Mouse (Mus musculus): Measurements from ENCODE around the gene Psmb3. TPM values are rescaled to one million over a fixed set of nuclear protein-coding genes. Genes with fewer than 3 reads are reported as not detected.

The Psmb3 gene
- polyA plus RNA-seq, 1 experiment from 2014 or later, result 363 TPM

GRCm38 (mm10) chr11:97748496-97748895 is 45.3 kb downstream of the Psmb3 start:
- ATAC-seq (ENCODE audit: insufficient read depth, low FRiP score), result no peak
- 85% methylated on average over 5 of the region's 5 CpGs for WGBS
- peaks cover 32% of the 10 kb centered on the region for H3K36me3 ChIP-seq (ENCODE audit: control insufficient read depth, insufficient read depth, low read length)
- H3K27me3 ChIP-seq (ENCODE audit: control insufficient read depth, insufficient read depth, low read length), result no peaks in the 10 kb centered on the region
- no peak overlapping the region for H3K4me2 ChIP-seq (ENCODE audit: low read depth, low read length)
- H3K9ac ChIP-seq (ENCODE audit: low read length), result no peak overlapping the region
- H3K4me3 ChIP-seq (replicated peaks; ENCODE audit: low read length), result no peak overlapping the region
- H3K4me1 ChIP-seq (ENCODE audit: control insufficient read depth, insufficient read depth, low read length), result peaks cover 3% of the 10 kb centered on the region
- no peaks in the 10 kb centered on the region for H3K9me3 ChIP-seq (replicated peaks; ENCODE audit: control insufficient read depth, low read length)
- no peak overlapping the region for H3K27ac ChIP-seq (ENCODE audit: low read length)

- Histone ChIP-seq H3K36me3 (ENCODE audit: control insufficient read depth, insufficient read depth, low read length) (peaks cover 25% of the 10 kb centered on the region), H3K4me1 (ENCODE audit: control insufficient read depth, insufficient read depth, low read length) (no peaks in the 10 kb centered on the region)
Observed at GRCm38 (mm10) chr11:97753277-97753676, 50.1 kb downstream of the Psmb3 start.

GRCm38 (mm10) chr11:97758125-97758524 is 54.9 kb downstream of the Psmb3 start:
- H3K27me3 ChIP-seq (ENCODE audit: control insufficient read depth, insufficient read depth, low read length), result no peaks in the 10 kb centered on the region
- 93% methylated on average over 1 of the region's 1 CpGs for WGBS
- ATAC-seq (ENCODE audit: insufficient read depth, low FRiP score), result no peak
- no peak overlapping the region for H3K4me3 ChIP-seq (replicated peaks; ENCODE audit: low read length)
- H3K36me3 ChIP-seq (ENCODE audit: control insufficient read depth, insufficient read depth, low read length), result peaks cover 19% of the 10 kb centered on the region; the same call in 1 of the 2 replicates
- H3K27ac ChIP-seq (ENCODE audit: low read length), result no peak overlapping the region
- H3K9ac ChIP-seq (ENCODE audit: low read length), result no peak overlapping the region
- no peaks in the 10 kb centered on the region for H3K4me1 ChIP-seq (ENCODE audit: control insufficient read depth, insufficient read depth, low read length)
- H3K9me3 ChIP-seq (replicated peaks; ENCODE audit: control insufficient read depth, low read length), result no peaks in the 10 kb centered on the region
- H3K4me2 ChIP-seq (ENCODE audit: low read depth, low read length), result no peak overlapping the region

More at GRCm38 (mm10) chr11:97753277-97753676, 50.1 kb downstream of the Psmb3 start:
- no peaks in the 10 kb centered on the region for H3K9me3 ChIP-seq (replicated peaks; ENCODE audit: control insufficient read depth, low read length)
- WGBS, result 93% methylated on average over 8 of the region's 8 CpGs
- no peak overlapping the region for H3K27ac ChIP-seq (ENCODE audit: low read length)
- H3K9ac ChIP-seq (ENCODE audit: low read length), result no peak overlapping the region
- no peaks in the 10 kb centered on the region for H3K27me3 ChIP-seq (ENCODE audit: control insufficient read depth, insufficient read depth, low read length)
- H3K4me2 ChIP-seq (ENCODE audit: low read depth, low read length), result no peak overlapping the region
- ATAC-seq (ENCODE audit: insufficient read depth, low FRiP score), result no peak
- no peak overlapping the region for H3K4me3 ChIP-seq (replicated peaks; ENCODE audit: low read length)

- Histone ChIP-seq H3K4me3 (replicated peaks; ENCODE audit: low read length) (no peak overlapping the region), H3K27ac (ENCODE audit: low read length) (no peak overlapping the region), H3K9ac (ENCODE audit: low read length) (no peak overlapping the region), H3K27me3 (ENCODE audit: control insufficient read depth, insufficient read depth, low read length) (no peaks in the 10 kb centered on the region), H3K36me3 (ENCODE audit: control insufficient read depth, insufficient read depth, low read length) (peaks cover 19% of the 10 kb centered on the region; the same call in 1 of the 2 replicates), H3K9me3 (replicated peaks; ENCODE audit: control insufficient read depth, low read length) (no peaks in the 10 kb centered on the region), H3K4me2 (ENCODE audit: low read depth, low read length) (no peak overlapping the region), H3K4me1 (ENCODE audit: control insufficient read depth, insufficient read depth, low read length) (no peaks in the 10 kb centered on the region)
- no peak for ATAC-seq (ENCODE audit: insufficient read depth, low FRiP score)
- WGBS, result 75% methylated on average over 6 of the region's 6 CpGs
Observed at GRCm38 (mm10) chr11:97758942-97759341, 55.7 kb downstream of the Psmb3 start.

- peaks cover 8% of the 10 kb centered on the region; the same call in 1 of the 2 replicates for H3K4me1 ChIP-seq (ENCODE audit: control insufficient read depth, insufficient read depth, low read length)
- H3K4me2 ChIP-seq (ENCODE audit: low read depth, low read length), result no peak overlapping the region
- no peak for ATAC-seq (ENCODE audit: insufficient read depth, low FRiP score)
- H3K4me3 ChIP-seq (replicated peaks; ENCODE audit: low read length), result no peak overlapping the region
- H3K27ac ChIP-seq (ENCODE audit: low read length), result no peak overlapping the region
- H3K36me3 ChIP-seq (ENCODE audit: control insufficient read depth, insufficient read depth, low read length), result peaks cover 19% of the 10 kb centered on the region; the same call in 1 of the 2 replicates
- H3K9me3 ChIP-seq (replicated peaks; ENCODE audit: control insufficient read depth, low read length), result no peaks in the 10 kb centered on the region
- no peak overlapping the region for H3K9ac ChIP-seq (ENCODE audit: low read length)
- no peaks in the 10 kb centered on the region for H3K27me3 ChIP-seq (ENCODE audit: control insufficient read depth, insufficient read depth, low read length)
Observed at GRCm38 (mm10) chr11:97761638-97762037, 58.4 kb downstream of the Psmb3 start.

Small RNA genes lying within 50 kb of the gene (microRNA-seq; reads per million reads assigned to microRNA genes)
- gene Gm24158 (not detected), gene Mir6927 (not detected), gene Mir8102 (not detected)

Other genes with a start within 250 kb of the Psmb3 start
- 0.80 and 0.90 TPM in 2 replicates for gene 4933428G20Rik, start 203.1 kb upstream of the Psmb3 start, polyA plus RNA-seq (2015; fragmentation: Nextera tagmentation; extraction: Ambion mirVana)
- gene Srcin1, start 127.2 kb upstream of the Psmb3 start, polyA plus RNA-seq (2015; fragmentation: Nextera tagmentation; extraction: Ambion mirVana), result 0.36 and 0.39 TPM in 2 replicates
- gene Epop, start 73.7 kb upstream of the Psmb3 start, polyA plus RNA-seq (2015; fragmentation: Nextera tagmentation; extraction: Ambion mirVana), result 0.41 and 0.77 TPM in 2 replicates
- 1.9 and 2.5 TPM in 2 replicates for gene Mllt6, start 40.0 kb upstream of the Psmb3 start, polyA plus RNA-seq (2015; fragmentation: Nextera tagmentation; extraction: Ambion mirVana)
- 34.2 and 35.1 TPM in 2 replicates for gene Cisd3, start 17.6 kb upstream of the Psmb3 start, polyA plus RNA-seq (2015; fragmentation: Nextera tagmentation; extraction: Ambion mirVana)
- gene Pcgf2, start 2.9 kb upstream of the Psmb3 start, polyA plus RNA-seq (2015; fragmentation: Nextera tagmentation; extraction: Ambion mirVana), result 8.9 and 9.4 TPM in 2 replicates
- gene Pip4k2b, start 41.3 kb downstream of the Psmb3 start, polyA plus RNA-seq (2015; fragmentation: Nextera tagmentation; extraction: Ambion mirVana), result 1.2 and 1.4 TPM in 2 replicates
- 15.0 and 16.3 TPM in 2 replicates for gene Cwc25, start 63.2 kb downstream of the Psmb3 start, polyA plus RNA-seq (2015; fragmentation: Nextera tagmentation; extraction: Ambion mirVana)
- not detected in 2 replicates for gene 1700001P01Rik, start 72.5 kb downstream of the Psmb3 start, polyA plus RNA-seq (2015; fragmentation: Nextera tagmentation; extraction: Ambion mirVana)
- 439 and 586 TPM in 2 replicates for gene Rpl23, start 79.0 kb downstream of the Psmb3 start, polyA plus RNA-seq (2015; fragmentation: Nextera tagmentation; extraction: Ambion mirVana)
- gene Lasp1, start 95.6 kb downstream of the Psmb3 start, polyA plus RNA-seq (2015; fragmentation: Nextera tagmentation; extraction: Ambion mirVana), result 130 and 143 TPM in 2 replicates
- gene B230217C12Rik, start 137.4 kb downstream of the Psmb3 start, polyA plus RNA-seq (2015; fragmentation: Nextera tagmentation; extraction: Ambion mirVana), result 3.7 and 3.8 TPM in 2 replicates
- 0.35 and 0.74 TPM in 2 replicates for gene Fbxo47, start 180.8 kb downstream of the Psmb3 start, polyA plus RNA-seq (2015; fragmentation: Nextera tagmentation; extraction: Ambion mirVana)

Measured in stomach, embryonic 16.5 days (tissue).